Mouse (Mus musculus): ENCODE data around the gene 0610030E20Rik. TPM values are rescaled to one million over a fixed set of nuclear protein-coding genes. Genes with fewer than 3 reads are reported as not detected.

Gene 0610030E20Rik
- polyA plus RNA-seq, 1 experiment from 2014 or later: 21.8 TPM

DNA sequence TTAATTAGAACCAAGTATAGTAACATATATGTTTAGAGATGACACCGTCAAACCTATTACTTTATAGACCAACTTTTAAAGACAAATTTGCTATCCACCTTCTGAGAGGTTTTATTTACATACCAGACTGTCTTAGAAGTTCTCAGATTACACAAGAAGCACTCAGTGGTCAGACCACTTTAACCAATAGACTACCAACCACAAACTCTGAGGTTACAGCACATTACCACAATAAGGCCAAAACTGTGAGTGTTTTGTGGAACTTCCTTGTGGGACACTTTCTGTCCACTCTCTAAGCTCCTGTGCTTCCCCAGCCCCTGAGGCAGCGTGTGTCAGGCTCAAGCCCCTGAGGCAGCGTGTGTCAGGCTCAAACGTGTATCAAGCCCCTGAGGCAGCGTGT lies 18.1 kb upstream of the 0610030E20Rik start:
- H3K9ac ChIP-seq (ENCODE audit: low read depth, low read length): no peak overlapping the region
- no peaks in the 10 kb centered on the region for H3K4me1 ChIP-seq (replicated peaks; ENCODE audit: insufficient read depth, low read length)
- no peak overlapping the region for H3K4me2 ChIP-seq (ENCODE audit: low read length)
- H3K4me3 ChIP-seq (replicated peaks; ENCODE audit: low read depth, low read length): no peak overlapping the region
- WGBS: 92% methylated on average over 5 of the region's 5 CpGs
- ATAC-seq (replicated peaks; ENCODE audit: low FRiP score, low read depth): no peak
- no peaks in the 10 kb centered on the region for H3K27me3 ChIP-seq (ENCODE audit: insufficient read depth, low read length)
- TF ChIP-seq CTCF (IDR thresholded peaks at IDR 0.05; ENCODE audit: low read depth): no peak
- DNase-seq (ENCODE audit: low spot score): no peak
- H3K9me3 ChIP-seq (replicated peaks; ENCODE audit: low read length): no peaks in the 10 kb centered on the region
- H3K27ac ChIP-seq: no peak overlapping the region
- peaks cover 45% of the 10 kb centered on the region for H3K36me3 ChIP-seq (ENCODE audit: insufficient read depth, low read length)

DNA sequence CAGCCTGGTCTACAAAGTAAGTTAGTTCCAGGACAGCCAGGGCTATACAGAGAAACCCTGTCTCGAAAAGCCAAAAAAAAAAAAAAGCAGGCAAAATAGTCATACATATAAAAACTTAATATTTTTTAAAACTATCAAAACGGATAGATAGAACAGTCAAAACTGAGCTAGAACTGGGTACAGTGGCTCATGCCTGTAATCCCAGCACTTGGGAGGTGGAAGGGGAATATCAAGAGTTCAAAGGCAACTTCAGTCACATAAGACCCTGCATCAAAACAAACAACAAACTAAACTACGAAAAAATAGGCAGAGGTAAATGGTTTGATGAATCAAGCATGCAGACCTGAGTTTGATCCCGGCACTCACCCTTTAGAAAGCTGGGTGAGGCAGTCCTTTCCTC lies 17.0 kb upstream of the 0610030E20Rik start:
- no peaks in the 10 kb centered on the region for H3K4me1 ChIP-seq (replicated peaks; ENCODE audit: insufficient read depth, low read length)
- H3K4me3 ChIP-seq (replicated peaks; ENCODE audit: low read depth, low read length): no peak overlapping the region
- ATAC-seq (replicated peaks; ENCODE audit: low FRiP score, low read depth) (no peak), DNase-seq (ENCODE audit: low spot score) (no peak)
- no peak overlapping the region for H3K9ac ChIP-seq (ENCODE audit: low read depth, low read length)
- no peak overlapping the region for H3K27ac ChIP-seq
- no peak overlapping the region for H3K4me2 ChIP-seq (ENCODE audit: low read length)
- peaks cover 48% of the 10 kb centered on the region for H3K36me3 ChIP-seq (ENCODE audit: insufficient read depth, low read length)
- no peaks in the 10 kb centered on the region for H3K27me3 ChIP-seq (ENCODE audit: insufficient read depth, low read length)
- no peak for TF ChIP-seq CTCF (IDR thresholded peaks at IDR 0.05; ENCODE audit: low read depth)
- no peaks in the 10 kb centered on the region for H3K9me3 ChIP-seq (replicated peaks; ENCODE audit: low read length)
- 96% methylated on average over 4 of the region's 4 CpGs for WGBS

DNA sequence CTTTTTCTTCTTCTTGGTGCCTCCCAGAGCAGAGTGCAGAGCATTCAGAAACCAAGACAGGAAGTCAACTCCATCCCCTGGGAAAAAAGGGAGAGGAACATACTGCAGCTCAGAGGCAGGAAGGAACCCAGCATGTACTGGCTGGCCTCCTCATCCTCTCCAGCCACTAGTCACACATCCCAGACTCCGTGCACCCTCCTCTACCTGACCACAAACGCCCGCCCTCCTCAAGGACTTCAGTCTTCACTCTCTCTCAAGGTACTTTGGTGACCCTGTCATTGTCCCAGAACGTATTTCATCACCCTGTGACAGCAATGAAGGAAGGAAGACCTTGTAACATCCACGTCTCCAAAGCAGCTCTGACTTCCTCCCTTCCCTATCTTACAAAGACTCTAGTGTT lies 14.0 kb upstream of the 0610030E20Rik start:
- Histone ChIP-seq H3K27ac (no peak overlapping the region), H3K9me3 (replicated peaks; ENCODE audit: low read length) (no peaks in the 10 kb centered on the region), H3K4me3 (replicated peaks; ENCODE audit: low read depth, low read length) (no peak overlapping the region), H3K27me3 (ENCODE audit: insufficient read depth, low read length) (no peaks in the 10 kb centered on the region), H3K4me2 (ENCODE audit: low read length) (no peak overlapping the region), H3K36me3 (ENCODE audit: insufficient read depth, low read length) (peaks cover 49% of the 10 kb centered on the region), H3K9ac (ENCODE audit: low read depth, low read length) (no peak overlapping the region), H3K4me1 (replicated peaks; ENCODE audit: insufficient read depth, low read length) (no peaks in the 10 kb centered on the region)
- no peak for TF ChIP-seq CTCF (IDR thresholded peaks at IDR 0.05; ENCODE audit: low read depth)
- 59% methylated on average over 5 of the region's 5 CpGs for WGBS
- DNase-seq (ENCODE audit: low spot score) (no peak), ATAC-seq (replicated peaks; ENCODE audit: low FRiP score, low read depth) (no peak)

DNA sequence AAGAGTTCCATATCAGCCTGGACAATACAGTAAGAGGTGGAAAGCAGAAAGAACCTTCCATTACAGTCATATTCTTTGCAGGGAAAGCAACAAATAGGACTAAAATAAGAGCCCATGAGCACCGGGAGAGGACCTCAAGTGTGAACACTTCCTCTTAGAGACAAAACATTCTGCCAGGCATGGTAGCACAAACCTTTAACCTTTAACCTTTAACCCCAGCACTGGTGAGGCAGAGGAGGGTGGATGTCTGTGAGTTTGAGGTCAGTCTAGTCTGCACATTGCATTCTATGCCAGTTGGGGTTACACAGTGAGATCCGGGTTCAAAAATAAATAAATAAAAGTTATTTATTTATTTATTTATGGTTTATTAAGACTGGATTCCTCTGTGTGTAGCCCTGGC lies 6.6 kb upstream of the 0610030E20Rik start:
- no peak overlapping the region for H3K9ac ChIP-seq (ENCODE audit: low read depth, low read length)
- 49% methylated on average over 2 of the region's 2 CpGs for WGBS
- no peak for TF ChIP-seq CTCF (IDR thresholded peaks at IDR 0.05; ENCODE audit: low read depth)

DNA sequence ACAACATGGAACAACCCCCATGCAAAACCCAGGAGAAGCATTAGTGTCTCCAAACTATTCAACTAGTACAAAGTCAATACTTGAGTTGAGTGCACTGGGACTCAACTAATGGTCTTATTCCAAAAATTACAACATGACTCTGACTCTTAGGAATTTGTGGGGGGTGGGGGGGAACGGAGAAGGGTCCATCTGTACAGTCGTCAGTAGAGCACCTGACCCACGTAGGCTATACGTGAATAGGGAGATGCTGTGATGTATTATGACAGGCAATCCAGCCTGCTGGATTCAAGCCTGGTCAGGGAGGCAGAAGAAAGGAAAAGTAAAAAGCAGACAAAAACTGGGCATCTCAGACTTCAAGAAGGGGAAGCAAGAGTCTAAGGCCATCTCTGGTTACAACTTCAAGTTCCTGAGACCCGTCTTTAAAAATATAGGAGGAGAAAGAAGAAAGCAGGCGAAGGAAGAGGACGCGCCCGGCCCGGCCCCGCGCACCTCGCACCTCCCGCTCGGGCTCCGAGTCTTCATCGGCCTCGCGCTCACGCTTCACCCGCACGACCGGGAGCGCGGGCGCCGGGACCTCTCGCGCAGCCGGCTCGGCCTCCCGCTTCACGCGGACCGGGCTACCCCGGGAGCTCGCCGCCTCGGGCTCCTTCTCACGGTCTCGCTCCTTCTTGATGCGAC lies 2.6 kb upstream of the 0610030E20Rik start:
- Histone ChIP-seq H3K9me3 (replicated peaks; ENCODE audit: low read length) (no peaks in the 10 kb centered on the region), H3K27me3 (ENCODE audit: insufficient read depth, low read length) (no peaks in the 10 kb centered on the region), H3K4me2 (ENCODE audit: low read length) (peak overlapping the region; percentile 82), H3K36me3 (ENCODE audit: insufficient read depth, low read length) (no peaks in the 10 kb centered on the region; the same call in 1 of the 2 replicates), H3K4me1 (replicated peaks; ENCODE audit: insufficient read depth, low read length) (peaks cover 15% of the 10 kb centered on the region), H3K4me3 (replicated peaks; ENCODE audit: low read depth, low read length) (peak overlapping the region; percentile 88), H3K27ac (peak overlapping the region; percentile 71; the same call in 1 of the 2 replicates), H3K9ac (ENCODE audit: low read depth, low read length) (peak overlapping the region; percentile 86)
- peak; percentile 22 for ATAC-seq (replicated peaks; ENCODE audit: low FRiP score, low read depth)
- DNase-seq (ENCODE audit: low spot score): no peak
- TF ChIP-seq CTCF (IDR thresholded peaks at IDR 0.05; ENCODE audit: low read depth): no peak
- under 1% methylated on average over 34 of the region's 42 CpGs for WGBS

More for the DNA sequence above, 6.6 kb upstream of the 0610030E20Rik start:
- H3K4me2 ChIP-seq (ENCODE audit: low read length): no peak overlapping the region
- H3K4me3 ChIP-seq (replicated peaks; ENCODE audit: low read depth, low read length): no peak overlapping the region
- no peaks in the 10 kb centered on the region for H3K27me3 ChIP-seq (ENCODE audit: insufficient read depth, low read length)
- no peak for DNase-seq (ENCODE audit: low spot score)
- H3K27ac ChIP-seq: no peak overlapping the region; the same call in 1 of the 2 replicates
- peaks cover 18% of the 10 kb centered on the region for H3K36me3 ChIP-seq (ENCODE audit: insufficient read depth, low read length)
- no peak for ATAC-seq (replicated peaks; ENCODE audit: low FRiP score, low read depth)
- peaks cover 7% of the 10 kb centered on the region; the same call in 1 of the 2 replicates for H3K4me1 ChIP-seq (replicated peaks; ENCODE audit: insufficient read depth, low read length)
- no peaks in the 10 kb centered on the region for H3K9me3 ChIP-seq (replicated peaks; ENCODE audit: low read length)

DNA sequence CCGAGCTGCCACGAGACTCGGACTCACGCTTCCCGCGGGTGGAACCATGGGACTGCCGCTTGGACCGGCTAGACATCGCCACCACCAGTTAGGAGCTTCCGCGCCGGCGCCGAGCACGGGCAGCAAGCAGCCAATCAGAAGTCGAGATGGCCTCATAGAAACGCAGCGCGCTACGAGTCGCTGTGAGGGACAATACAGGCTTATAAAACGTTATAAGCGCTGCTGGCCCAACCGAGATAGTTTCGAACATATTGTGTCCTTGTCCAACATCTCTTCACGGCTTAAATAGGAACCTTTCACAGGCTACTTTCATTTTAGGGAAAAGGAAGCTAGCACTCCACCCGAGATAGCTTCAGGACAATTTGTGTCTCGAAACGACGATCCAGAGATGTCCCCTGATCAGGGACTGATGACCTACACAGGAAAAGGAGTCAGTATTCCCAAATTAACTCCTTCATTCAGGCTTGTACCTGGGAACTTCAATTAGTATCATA lies 2.0 kb upstream of the 0610030E20Rik start, which contains the start of gene Usp39:
Usp39 (minus strand) TSS at position 111 of the 494 bp plus-strand sequence.
- H3K4me1 ChIP-seq (replicated peaks; ENCODE audit: insufficient read depth, low read length): peaks cover 15% of the 10 kb centered on the region
- TF ChIP-seq CTCF (IDR thresholded peaks at IDR 0.05; ENCODE audit: low read depth): peak; percentile 12; the same call in 1 of the 2 replicates
- peak within 1 kb of the TSS; percentile 88 for H3K4me3 ChIP-seq (replicated peaks; ENCODE audit: low read depth, low read length)
- peak within 1 kb of the TSS; percentile 86 for H3K9ac ChIP-seq (ENCODE audit: low read depth, low read length)
- peak; percentile 97 for DNase-seq (ENCODE audit: low spot score)
- H3K27me3 ChIP-seq (ENCODE audit: insufficient read depth, low read length): no peaks in the 10 kb centered on the region
- peak within 1 kb of the TSS; percentile 82 for H3K4me2 ChIP-seq (ENCODE audit: low read length)
- H3K36me3 ChIP-seq (ENCODE audit: insufficient read depth, low read length): peaks cover 2% of the 10 kb centered on the region; the same call in 1 of the 2 replicates
- peak within 1 kb of the TSS; percentile 71 for H3K27ac ChIP-seq
- peak; percentile 77 for ATAC-seq (replicated peaks; ENCODE audit: low FRiP score, low read depth)
- no peaks in the 10 kb centered on the region for H3K9me3 ChIP-seq (replicated peaks; ENCODE audit: low read length)
- under 1% methylated on average over 30 of the region's 30 CpGs for WGBS

Data from kidney, postnatal 0 days (tissue).